Mouse (Mus musculus) thymus, adult 18-20 months (tissue): ENCODE results near the gene Actn1.
A peak's percentile ranks its signal among the peaks of the same experiment; 100 is the strongest.

Source experiments
- DNase-seq, 2 experiments: peaks; one replicate each; pipeline ENCODE4 v3.0.0; 2022; ENCODE audit warnings: mixed read lengths in 2 of 2

Gene Actn1

GRCm38 (mm10) chr12:80133011-80133545, 127.1 kb downstream of the Actn1 start:
- no peak for DNase-seq

- DNase-seq = peak; percentile 53 to 55
Observed at GRCm38 (mm10) chr12:80132250-80133003, 127.7 kb downstream of the Actn1 start.

GRCm38 (mm10) chr12:80131359-80132249, 128.6 kb downstream of the Actn1 start:
- DNase-seq = peak in 1 of 2 experiments; percentile 12

GRCm38 (mm10) chr12:80130558-80131358, 129.4 kb downstream of the Actn1 start:
- peak in 1 of 2 experiments; percentile 52 for DNase-seq

GRCm38 (mm10) chr12:80129531-80129930, 130.6 kb downstream of the Actn1 start:
- peak in 1 of 2 experiments; percentile 60 for DNase-seq

GRCm38 (mm10) chr12:80127191-80127762, 132.9 kb downstream of the Actn1 start:
- DNase-seq = no peak

- DNase-seq = no peak
Observed at GRCm38 (mm10) chr12:80125316-80125715, 134.9 kb downstream of the Actn1 start.

- DNase-seq = no peak
Observed at GRCm38 (mm10) chr12:80124756-80125155, 135.4 kb downstream of the Actn1 start.

- DNase-seq = no peak
Observed at GRCm38 (mm10) chr12:80124211-80124610, 136.0 kb downstream of the Actn1 start.

- no peak for DNase-seq
Observed at GRCm38 (mm10) chr12:80123227-80123803, 136.9 kb downstream of the Actn1 start.

GRCm38 (mm10) chr12:80121438-80121837, 138.7 kb downstream of the Actn1 start:
- no peak for DNase-seq

- no peak for DNase-seq
Observed at GRCm38 (mm10) chr12:80118588-80118987, 141.6 kb downstream of the Actn1 start.
